Mouse (Mus musculus): ENCODE data around the gene Msx3. TPM values are rescaled to one million over a fixed set of nuclear protein-coding genes. Genes with fewer than 3 reads are reported as not detected.

Gene Msx3
- total RNA-seq, 2 experiments from 2014 or later: not detected

- ATAC-seq (replicated peaks; ENCODE audit: low FRiP score, poor library complexity, severe bottlenecking): no peak
Measured at GRCm38 (mm10) chr7:139998691-139999350, 50.1 kb downstream of the Msx3 start.

Other genes with a start within 250 kb of the Msx3 start
- not detected in 2 replicates for gene Adgra1, start 214.9 kb downstream of the Msx3 start, total RNA-seq (2015; ENCODE audit: low replicate concordance)
- gene Adgra1, start 214.9 kb downstream of the Msx3 start, total RNA-seq (2017; ENCODE audit: low replicate concordance): not detected in 2 replicates
- not detected in 2 replicates for gene Kndc1, start 154.4 kb downstream of the Msx3 start, total RNA-seq (2015; ENCODE audit: low replicate concordance)
- gene Kndc1, start 154.4 kb downstream of the Msx3 start, total RNA-seq (2017; ENCODE audit: low replicate concordance): not detected in 2 replicates
- gene Utf1, start 105.3 kb downstream of the Msx3 start, total RNA-seq (2015; ENCODE audit: low replicate concordance): not detected in 2 replicates
- gene Utf1, start 105.3 kb downstream of the Msx3 start, total RNA-seq (2017; ENCODE audit: low replicate concordance): not detected in 2 replicates
- not detected in 2 replicates for gene 6430531B16Rik, start 70.3 kb downstream of the Msx3 start, total RNA-seq (2015; ENCODE audit: low replicate concordance)
- gene 6430531B16Rik, start 70.3 kb downstream of the Msx3 start, total RNA-seq (2017; ENCODE audit: low replicate concordance): 2.0 TPM in 1 of 2 replicates, not detected in the other
- gene Adam8, start 56.5 kb downstream of the Msx3 start, total RNA-seq (2015; ENCODE audit: low replicate concordance): 6.9 and 8.3 TPM in 2 replicates
- gene Adam8, start 56.5 kb downstream of the Msx3 start, total RNA-seq (2017; ENCODE audit: low replicate concordance): 7.3 and 7.8 TPM in 2 replicates
- 11.5 and 12.5 TPM in 2 replicates for gene Zfp511, start 12.7 kb downstream of the Msx3 start, total RNA-seq (2015; ENCODE audit: low replicate concordance)
- 5.8 and 6.6 TPM in 2 replicates for gene Zfp511, start 12.7 kb downstream of the Msx3 start, total RNA-seq (2017; ENCODE audit: low replicate concordance)
- 9.4 and 14.6 TPM in 2 replicates for gene Tubgcp2, start 12.4 kb downstream of the Msx3 start, total RNA-seq (2015; ENCODE audit: low replicate concordance)
- 8.3 and 9.6 TPM in 2 replicates for gene Tubgcp2, start 12.4 kb downstream of the Msx3 start, total RNA-seq (2017; ENCODE audit: low replicate concordance)
- gene Caly, start 33.5 kb upstream of the Msx3 start, total RNA-seq (2015; ENCODE audit: low replicate concordance): not detected in 2 replicates
- gene Caly, start 33.5 kb upstream of the Msx3 start, total RNA-seq (2017; ENCODE audit: low replicate concordance): not detected in 2 replicates
- not detected in 2 replicates for gene Prap1, start 44.3 kb upstream of the Msx3 start, total RNA-seq (2015; ENCODE audit: low replicate concordance)
- not detected in 2 replicates for gene Prap1, start 44.3 kb upstream of the Msx3 start, total RNA-seq (2017; ENCODE audit: low replicate concordance)
- gene Fuom, start 53.4 kb upstream of the Msx3 start, total RNA-seq (2015; ENCODE audit: low replicate concordance): 6.1 TPM in 1 of 2 replicates, not detected in the other
- gene Fuom, start 53.4 kb upstream of the Msx3 start, total RNA-seq (2017; ENCODE audit: low replicate concordance): 2.1 TPM in 1 of 2 replicates, not detected in the other
- 0.84 and 3.3 TPM in 2 replicates for gene Paox, start 66.7 kb upstream of the Msx3 start, total RNA-seq (2015; ENCODE audit: low replicate concordance)
- 1.2 and 7.9 TPM in 2 replicates for gene Paox, start 66.7 kb upstream of the Msx3 start, total RNA-seq (2017; ENCODE audit: low replicate concordance)
- gene Echs1, start 67.4 kb upstream of the Msx3 start, total RNA-seq (2015; ENCODE audit: low replicate concordance): 12.5 and 23.4 TPM in 2 replicates
- gene Echs1, start 67.4 kb upstream of the Msx3 start, total RNA-seq (2017; ENCODE audit: low replicate concordance): 9.2 and 25.3 TPM in 2 replicates
- gene Mtg1, start 88.5 kb upstream of the Msx3 start, total RNA-seq (2015; ENCODE audit: low replicate concordance): 2.1 and 2.5 TPM in 2 replicates
- gene Mtg1, start 88.5 kb upstream of the Msx3 start, total RNA-seq (2017; ENCODE audit: low replicate concordance): 1.6 TPM in 1 of 2 replicates, not detected in the other
- gene Sprn, start 105.8 kb upstream of the Msx3 start, total RNA-seq (2015; ENCODE audit: low replicate concordance): not detected in 2 replicates
- gene Sprn, start 105.8 kb upstream of the Msx3 start, total RNA-seq (2017; ENCODE audit: low replicate concordance): not detected in 2 replicates
- not detected in 2 replicates for gene Olfr522, start 115.7 kb upstream of the Msx3 start, total RNA-seq (2015; ENCODE audit: low replicate concordance)
- not detected in 2 replicates for gene Olfr522, start 115.7 kb upstream of the Msx3 start, total RNA-seq (2017; ENCODE audit: low replicate concordance)
- not detected in 2 replicates for gene Olfr523, start 124.1 kb upstream of the Msx3 start, total RNA-seq (2015; ENCODE audit: low replicate concordance)
- gene Olfr523, start 124.1 kb upstream of the Msx3 start, total RNA-seq (2017; ENCODE audit: low replicate concordance): not detected in 2 replicates
- gene Olfr524, start 156.9 kb upstream of the Msx3 start, total RNA-seq (2015; ENCODE audit: low replicate concordance): 0.19 TPM in 1 of 2 replicates, not detected in the other
- gene Olfr524, start 156.9 kb upstream of the Msx3 start, total RNA-seq (2017; ENCODE audit: low replicate concordance): not detected in 2 replicates
- not detected in 2 replicates for gene Cd163l1, start 169.2 kb upstream of the Msx3 start, total RNA-seq (2015; ENCODE audit: low replicate concordance)
- gene Cd163l1, start 169.2 kb upstream of the Msx3 start, total RNA-seq (2017; ENCODE audit: low replicate concordance): not detected in 2 replicates
- not detected in 2 replicates for gene 5830411N06Rik, start 198.2 kb upstream of the Msx3 start, total RNA-seq (2015; ENCODE audit: low replicate concordance)
- gene 5830411N06Rik, start 198.2 kb upstream of the Msx3 start, total RNA-seq (2017; ENCODE audit: low replicate concordance): 0.42 TPM in 1 of 2 replicates, not detected in the other

Data from erythroblast, adult 5-6 weeks (primary cell).